Mouse (Mus musculus): ENCODE data around the gene Ifit1. TPM values are rescaled to one million over a fixed set of nuclear protein-coding genes. Genes with fewer than 3 reads are reported as not detected.

Gene Ifit1
- polyA plus RNA-seq, 1 experiment from 2014 or later, result 1.3 TPM

DNA sequence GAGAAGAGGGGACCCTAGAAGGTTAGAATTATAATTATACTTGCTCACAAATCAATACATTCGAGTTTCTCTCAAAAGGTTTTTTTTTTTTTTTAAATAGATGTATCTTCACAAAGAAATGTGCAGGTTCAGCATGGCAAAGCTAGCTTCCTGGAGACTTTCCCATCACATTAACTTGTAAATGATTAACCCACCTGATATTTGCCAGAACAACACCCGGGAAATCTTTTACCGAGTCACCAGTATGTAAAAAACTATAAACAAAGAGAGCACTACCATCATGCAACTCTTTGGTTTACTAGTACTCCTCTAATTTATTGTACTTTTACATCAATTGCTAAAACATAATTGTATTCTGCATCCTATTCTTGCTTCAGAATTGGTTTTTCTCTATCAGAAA lies 57.8 kb downstream of the Ifit1 start:
- Histone ChIP-seq H3K4me2 (no peak overlapping the region), H3K27me3 (replicated peaks) (no peaks in the 10 kb centered on the region), H3K27ac (replicated peaks) (no peak overlapping the region), H3K9ac (no peak overlapping the region), H3K4me3 (no peak overlapping the region), H3K9me3 (no peaks in the 10 kb centered on the region), H3K4me1 (0 out of 2 replicates have a peak, but pooled peaks cover 3% of the 10 kb centered on the region), H3K36me3 (no peaks in the 10 kb centered on the region)
- ATAC-seq (ENCODE audit: extremely low read depth, insufficient number of reproducible peaks, low FRiP score, low TSS enrichment), result no peak
- 81% methylated on average over 3 of the region's 3 CpGs for whole genome bisulfite sequencing

DNA sequence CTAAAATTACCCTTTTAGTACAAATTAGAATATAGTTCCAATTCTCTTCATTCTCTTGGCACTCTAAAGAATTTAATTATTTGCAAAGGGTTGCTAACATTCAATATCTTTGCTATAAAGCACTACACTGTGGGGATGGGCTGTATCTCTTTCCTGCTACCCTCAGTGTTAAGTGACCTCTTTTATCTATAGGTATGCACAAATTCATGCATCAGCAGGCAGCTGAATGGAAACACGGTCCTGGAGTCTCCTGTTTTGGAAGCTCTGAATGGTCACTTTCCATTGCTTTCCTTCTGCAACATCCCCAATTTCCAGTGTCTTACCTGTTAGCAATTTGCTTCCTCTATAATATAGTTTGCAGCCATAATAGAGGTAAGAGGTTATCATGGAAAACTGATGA lies 58.2 kb downstream of the Ifit1 start:
- Histone ChIP-seq H3K4me3 (no peak overlapping the region), H3K27ac (replicated peaks) (no peak overlapping the region), H3K4me1 (0 out of 2 replicates have a peak, but pooled peaks cover 3% of the 10 kb centered on the region), H3K27me3 (replicated peaks) (no peaks in the 10 kb centered on the region), H3K4me2 (no peak overlapping the region), H3K36me3 (no peaks in the 10 kb centered on the region), H3K9me3 (no peaks in the 10 kb centered on the region), H3K9ac (no peak overlapping the region)
- ATAC-seq (ENCODE audit: extremely low read depth, insufficient number of reproducible peaks, low FRiP score, low TSS enrichment), result no peak
- 43% methylated on average over 1 of the region's 1 CpGs for WGBS

DNA sequence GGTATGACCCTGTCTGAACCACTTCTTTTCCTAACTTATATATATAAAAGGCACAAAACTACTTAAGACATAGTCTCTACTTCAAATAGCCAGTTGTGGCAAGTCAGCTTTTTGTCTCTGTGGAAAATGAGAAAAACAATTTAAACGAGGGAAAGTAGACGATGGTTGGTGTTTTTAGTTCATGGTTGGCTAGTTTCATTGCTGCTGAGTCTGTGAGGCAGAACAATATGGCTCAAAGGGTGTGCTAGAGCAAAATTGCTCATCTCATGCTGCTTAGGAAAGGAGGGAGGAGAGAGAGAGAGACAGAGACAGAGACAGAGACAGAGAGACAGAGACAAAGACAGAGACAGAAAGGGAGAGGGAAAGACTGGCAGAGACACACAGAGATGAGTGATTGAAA lies 58.6 kb downstream of the Ifit1 start:
- 82% methylated on average over 2 of the region's 2 CpGs for WGBS
- ATAC-seq (ENCODE audit: extremely low read depth, insufficient number of reproducible peaks, low FRiP score, low TSS enrichment), result no peak

More for the DNA sequence above, 58.6 kb downstream of the Ifit1 start:
- no peak overlapping the region for H3K4me3 ChIP-seq
- no peaks in the 10 kb centered on the region for H3K36me3 ChIP-seq
- no peak overlapping the region for H3K9ac ChIP-seq
- no peak overlapping the region for H3K27ac ChIP-seq (replicated peaks)
- 0 out of 2 replicates have a peak, but pooled peaks cover 3% of the 10 kb centered on the region for H3K4me1 ChIP-seq
- H3K9me3 ChIP-seq, result no peaks in the 10 kb centered on the region
- no peaks in the 10 kb centered on the region for H3K27me3 ChIP-seq (replicated peaks)
- H3K4me2 ChIP-seq, result no peak overlapping the region

Other genes with a start within 250 kb of the Ifit1 start
- 5.1 and 5.7 TPM in 2 replicates for gene Ch25h, start 165.7 kb upstream of the Ifit1 start, polyA plus RNA-seq (2015; fragmentation: Nextera tagmentation; extraction: Ambion mirVana)
- gene Lipa, start 113.4 kb upstream of the Ifit1 start, polyA plus RNA-seq (2015; fragmentation: Nextera tagmentation; extraction: Ambion mirVana), result 31.1 and 33.9 TPM in 2 replicates
- gene Ifit2, start 90.2 kb upstream of the Ifit1 start, polyA plus RNA-seq (2015; fragmentation: Nextera tagmentation; extraction: Ambion mirVana), result 6.2 and 8.0 TPM in 2 replicates
- 1.5 and 1.6 TPM in 2 replicates for gene Ifit3, start 57.3 kb upstream of the Ifit1 start, polyA plus RNA-seq (2015; fragmentation: Nextera tagmentation; extraction: Ambion mirVana)
- gene Ifit1bl1, start 38.9 kb upstream of the Ifit1 start, polyA plus RNA-seq (2015; fragmentation: Nextera tagmentation; extraction: Ambion mirVana), result 1.5 and 1.6 TPM in 2 replicates
- 0.37 and 1.0 TPM in 2 replicates for gene Ifit3b, start 32.9 kb upstream of the Ifit1 start, polyA plus RNA-seq (2015; fragmentation: Nextera tagmentation; extraction: Ambion mirVana)
- 0.72 and 0.98 TPM in 2 replicates for gene Ifit1bl2, start 128 bp upstream of the Ifit1 start, polyA plus RNA-seq (2015; fragmentation: Nextera tagmentation; extraction: Ambion mirVana)
- 16.4 and 21.3 TPM in 2 replicates for gene Slc16a12, start 106.4 kb downstream of the Ifit1 start, polyA plus RNA-seq (2015; fragmentation: Nextera tagmentation; extraction: Ambion mirVana)
- 9.0 and 10.1 TPM in 2 replicates for gene Pank1, start 238.6 kb downstream of the Ifit1 start, polyA plus RNA-seq (2015; fragmentation: Nextera tagmentation; extraction: Ambion mirVana)